Mouse (Mus musculus) B cell, adult (primary cell): Measurements from ENCODE around the gene Fam166b. TPM values are rescaled to one million over a fixed set of nuclear protein-coding genes. Genes with fewer than 3 reads are reported as not detected.

ENCODE experiments used
- total RNA-seq: library from RNA; stranded (reverse); gene quantifications from 4 replicates; pipeline ENCODE4 v1.2.4, GENCODE M21; 2023; ENCODE audit not compliant: inconsistent age

Fam166b gene
- not detected in 4 replicates for total RNA-seq

GRCm38 (mm10) chr4:43428946-43429345, at the start of gene Fam166b:
Gene Fam166b (minus strand): TSS chr4:43429134.

GRCm38 (mm10) chr4:43454041-43454836, 25.3 kb upstream of the Fam166b start, which contains the start of gene Cd72:
Gene Cd72 (minus strand): TSS chr4:43454628.

GRCm38 (mm10) chr4:43441639-43442038, 12.7 kb upstream of the Fam166b start, which contains the start of gene Tesk1:
Gene Tesk1 (plus strand): TSS chr4:43441939.

GRCm38 (mm10) chr4:43381408-43382154, 47.4 kb downstream of the Fam166b start, which contains the start of gene Rusc2:
Gene Rusc2 (plus strand): TSS chr4:43381979.

Other genes starting within 250 kb of the Fam166b start
- not detected in 4 replicates for gene Atp8b5, start 162.0 kb downstream of the Fam166b start, total RNA-seq
- gene Rusc2, start 47.2 kb downstream of the Fam166b start, total RNA-seq: 1.0 to 1.5 TPM in 2 of 4 replicates, not detected in the others
- gene Tesk1, start 12.8 kb upstream of the Fam166b start, total RNA-seq: 50.3 to 68.1 TPM (median 63.1 TPM) in 4 replicates
- gene Cd72, start 25.5 kb upstream of the Fam166b start, total RNA-seq: 506 to 604 TPM (median 560 TPM) in 4 replicates
- gene Sit1, start 54.6 kb upstream of the Fam166b start, total RNA-seq: 10.9 to 17.2 TPM (median 13.9 TPM) in 4 replicates
- gene Ccdc107, start 63.8 kb upstream of the Fam166b start, total RNA-seq: 28.7 to 35.4 TPM (median 30.0 TPM) in 4 replicates
- gene Arhgef39, start 70.6 kb upstream of the Fam166b start, total RNA-seq: 1.3 to 3.6 TPM (median 2.6 TPM) in 4 replicates
- 0.84 to 1.4 TPM in 2 of 4 replicates, not detected in the others for gene Car9, start 77.8 kb upstream of the Fam166b start, total RNA-seq
- 0.58 to 0.93 TPM (median 0.66 TPM) in 3 of 4 replicates, not detected in the other for gene Tpm2, start 94.6 kb upstream of the Fam166b start, total RNA-seq
- gene Creb3, start 133.2 kb upstream of the Fam166b start, total RNA-seq: 55.9 to 68.9 TPM (median 66.5 TPM) in 4 replicates
- 271 to 299 TPM (median 289 TPM) in 4 replicates for gene Tln1, start 133.6 kb upstream of the Fam166b start, total RNA-seq
- gene Rgp1, start 149.6 kb upstream of the Fam166b start, total RNA-seq: 41.6 to 56.1 TPM (median 42.0 TPM) in 4 replicates
- gene Gba2, start 149.7 kb upstream of the Fam166b start, total RNA-seq: 43.0 to 48.3 TPM (median 45.3 TPM) in 4 replicates
- not detected in 4 replicates for gene Msmp, start 155.4 kb upstream of the Fam166b start, total RNA-seq
- 0.80 to 4.4 TPM (median 1.3 TPM) in 4 replicates for gene Npr2, start 202.8 kb upstream of the Fam166b start, total RNA-seq
- gene Spag8, start 224.5 kb upstream of the Fam166b start, total RNA-seq: not detected in 4 replicates
- 13.0 to 19.8 TPM (median 15.5 TPM) in 4 replicates for gene Hint2, start 227.3 kb upstream of the Fam166b start, total RNA-seq
- 2.0 to 3.4 TPM (median 2.9 TPM) in 4 replicates for gene Tmem8b, start 239.8 kb upstream of the Fam166b start, total RNA-seq
- 0.18 TPM in 1 of 4 replicates, not detected in the others for gene Fam221b, start 240.0 kb upstream of the Fam166b start, total RNA-seq